Mouse (Mus musculus) ovary, postnatal 36 days (tissue): ENCODE results near the gene Acad12.
"Not testable (repeated sequence)": the region's sequence is repeated elsewhere in the genome, so short reads cannot be mapped to it uniquely, and the experiment has no call there.

ENCODE experiments used
- DNase-seq: peaks from one replicate; pipeline ENCODE4 v3.0.0; 2022; ENCODE audit warnings: low spot score, mixed read lengths

Acad12 gene

DNA sequence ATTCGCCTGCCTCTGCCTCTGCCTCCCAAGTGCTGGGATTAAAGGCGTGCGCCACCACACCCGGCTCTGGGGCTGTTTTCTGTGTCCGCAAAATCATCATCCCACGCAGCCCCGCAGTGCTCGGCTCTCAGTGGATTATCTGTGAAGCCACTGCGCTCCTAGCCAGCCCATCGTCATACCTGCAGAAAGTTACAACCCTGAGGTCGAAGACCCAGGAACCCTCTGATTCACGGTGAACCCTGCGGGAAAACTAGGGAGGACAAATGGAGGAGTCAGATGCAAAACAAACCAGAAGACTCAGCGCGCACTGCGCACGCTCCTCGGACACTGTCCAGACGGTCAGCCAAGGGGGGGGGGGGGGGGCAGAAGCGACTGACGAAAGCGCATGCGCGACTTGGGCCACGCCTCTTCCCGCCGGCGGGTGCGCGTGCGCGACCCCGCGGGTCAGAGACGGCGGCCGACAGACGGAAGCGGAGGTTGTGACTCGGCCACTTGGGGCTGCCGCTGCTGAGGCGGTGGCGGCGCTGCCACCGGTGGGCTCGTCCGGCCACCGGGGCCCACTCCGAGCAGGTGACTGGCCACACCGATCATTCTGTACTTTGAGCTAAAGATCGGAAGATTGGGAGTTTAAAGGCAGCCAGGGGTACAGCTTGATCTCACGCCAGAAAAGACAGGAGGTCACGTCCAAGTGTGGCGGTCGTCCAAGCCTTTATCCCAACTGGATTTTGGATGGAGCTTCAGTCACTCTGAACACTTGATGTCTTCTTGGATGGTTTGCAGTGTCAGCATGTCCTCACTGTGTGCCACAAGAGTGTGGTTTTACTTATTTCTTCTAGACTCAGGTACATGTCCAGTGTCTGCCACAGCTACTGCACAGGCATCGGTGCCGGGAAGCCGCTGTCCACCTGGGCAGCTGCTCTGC, at the start of gene Acad12:
Gene Acad12, minus strand, starts transcription at position 347 of the 922 bp plus-strand sequence.
- DNase-seq = peak; percentile 85

DNA sequence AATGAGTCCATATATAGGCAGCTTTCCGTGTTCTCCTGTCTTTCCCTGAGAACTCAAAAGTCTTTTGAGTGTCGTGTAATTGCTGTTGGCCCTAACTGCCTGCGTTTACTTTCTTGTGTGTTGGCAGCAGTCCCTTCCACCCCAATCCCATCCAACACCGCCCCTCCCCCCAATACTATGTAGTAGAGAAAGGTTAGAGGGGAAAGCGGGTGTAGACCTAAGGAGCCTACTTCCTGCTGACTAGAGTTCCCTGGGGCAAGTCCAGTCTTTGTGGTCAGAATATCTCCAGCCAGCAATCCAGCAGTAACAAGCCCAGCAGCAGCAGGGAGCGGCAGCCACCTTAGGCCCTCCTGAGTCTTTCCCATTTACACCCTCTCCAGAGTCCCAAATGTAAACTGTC, 49.7 kb upstream of the Acad12 start:
- no peak for DNase-seq

DNA sequence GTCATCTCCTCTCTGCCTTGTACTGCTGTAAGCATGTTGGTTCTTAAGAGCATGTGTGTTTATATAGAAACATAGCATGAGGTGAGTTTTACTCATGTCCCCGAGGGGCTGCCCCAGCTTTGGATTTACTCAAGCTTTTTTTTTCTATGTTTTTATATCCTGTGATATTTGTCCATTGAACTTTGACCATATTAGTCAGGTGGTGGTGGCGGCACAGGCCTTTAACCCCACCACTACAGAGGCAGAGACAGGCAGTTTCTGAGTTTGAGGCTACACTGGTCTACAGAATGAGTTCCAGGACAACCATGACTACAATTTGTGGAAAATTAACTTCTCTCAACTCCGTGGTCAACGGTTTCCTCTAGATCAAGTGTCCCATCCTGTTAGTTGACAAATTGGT, 48.3 kb upstream of the Acad12 start:
- DNase-seq = no peak

- DNase-seq = no peak
Observed at GRCm38 (mm10) chr5:121664971-121665370, 46.2 kb upstream of the Acad12 start.

- DNase-seq = no peak
Observed at GRCm38 (mm10) chr5:121664078-121664477, 45.3 kb upstream of the Acad12 start.

- no peak for DNase-seq
Observed at GRCm38 (mm10) chr5:121663456-121663855, 44.7 kb upstream of the Acad12 start.

DNA sequence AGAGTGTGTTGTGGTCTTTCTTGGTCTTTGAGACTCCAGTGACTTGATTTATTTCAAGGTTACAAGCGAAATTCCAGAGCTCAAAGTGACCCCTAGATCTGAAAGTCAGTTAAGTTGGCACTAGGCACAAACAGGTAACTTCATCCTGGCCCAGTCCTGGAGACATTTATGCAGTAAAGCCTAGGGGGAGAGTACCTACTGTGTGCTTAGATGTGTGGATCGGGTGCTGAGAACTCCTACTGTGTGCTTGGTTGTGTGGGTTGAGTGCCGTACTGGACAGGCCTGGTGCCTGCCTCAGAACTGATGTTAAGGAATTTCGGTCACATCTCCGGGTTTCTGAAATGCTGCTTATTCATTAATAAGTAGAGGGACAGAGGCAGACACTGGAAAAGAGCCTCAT, 42.8 kb upstream of the Acad12 start:
- no peak for DNase-seq

- no peak for DNase-seq
Observed at GRCm38 (mm10) chr5:121660897-121661254, 42.1 kb upstream of the Acad12 start.

DNA sequence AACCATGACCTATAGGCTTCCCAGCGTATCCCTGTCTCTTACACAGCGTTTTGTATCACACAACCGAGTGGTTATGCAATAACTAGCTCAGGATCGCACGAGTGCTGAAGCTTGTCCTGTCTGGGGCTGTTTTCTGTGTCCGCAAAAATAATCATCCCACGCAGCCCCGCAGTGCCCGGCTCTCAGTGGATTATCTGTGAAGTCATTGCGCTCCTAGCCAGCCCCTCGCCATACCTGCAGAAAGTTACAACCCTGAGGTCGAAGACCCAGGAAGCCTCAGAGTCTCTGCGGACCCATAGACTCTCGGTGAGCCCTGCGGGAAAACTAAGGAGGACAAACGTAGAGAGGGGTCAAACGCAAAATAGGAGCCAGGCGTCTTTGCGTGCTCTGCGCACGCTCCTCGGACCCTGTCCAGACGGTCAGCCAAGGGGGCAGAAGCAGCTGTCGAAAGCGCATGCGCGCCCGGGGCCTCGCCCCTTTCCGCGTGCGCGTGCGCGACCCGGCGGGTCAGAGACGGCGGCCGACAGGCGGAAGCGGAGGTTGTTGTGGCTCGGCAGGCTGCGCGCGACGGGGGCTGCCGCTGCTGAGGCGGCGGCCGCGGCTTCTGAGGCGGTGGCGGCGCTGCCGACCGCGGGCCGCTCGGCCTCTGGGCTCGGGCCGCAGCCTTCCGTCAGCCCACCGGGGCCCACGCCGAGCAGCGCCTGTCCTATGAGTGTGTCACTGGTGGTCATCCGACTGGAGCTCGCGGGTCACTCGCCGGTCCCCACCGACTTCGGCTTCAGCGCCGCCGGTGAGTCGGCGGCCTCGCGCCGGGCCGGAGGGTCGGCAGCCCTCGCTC, 41.5 kb upstream of the Acad12 start, which contains the start of the genes Acad10 and Brap:
Gene Acad10, minus strand, starts transcription at position 456 of the 838 bp plus-strand sequence.
Gene Brap, plus strand, starts transcription at position 505 of the 838 bp plus-strand sequence.
- DNase-seq = peak; percentile 97

- not testable (repeated sequence) for DNase-seq
Observed at GRCm38 (mm10) chr5:121657656-121658055, 38.9 kb upstream of the Acad12 start.

DNA sequence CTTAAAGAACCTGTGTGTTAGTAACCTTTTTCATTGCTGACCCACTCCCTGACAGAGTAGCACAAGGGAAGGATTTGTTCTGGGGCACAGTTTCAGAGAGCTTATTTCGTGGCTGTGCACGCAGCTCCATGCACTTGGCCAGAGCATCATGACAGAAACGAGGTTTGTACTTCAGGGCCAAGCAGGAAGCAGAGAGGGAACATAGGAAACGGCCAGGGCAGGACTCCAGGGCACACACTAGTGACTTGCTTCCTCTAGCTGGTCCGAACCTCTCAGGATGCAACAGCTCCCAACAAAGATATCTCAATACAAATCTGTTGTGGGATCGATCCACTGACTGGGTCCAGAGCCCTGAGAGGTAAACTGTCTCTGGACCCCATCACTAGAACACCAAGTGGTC, 38.1 kb upstream of the Acad12 start:
- DNase-seq = not testable (repeated sequence)

DNA sequence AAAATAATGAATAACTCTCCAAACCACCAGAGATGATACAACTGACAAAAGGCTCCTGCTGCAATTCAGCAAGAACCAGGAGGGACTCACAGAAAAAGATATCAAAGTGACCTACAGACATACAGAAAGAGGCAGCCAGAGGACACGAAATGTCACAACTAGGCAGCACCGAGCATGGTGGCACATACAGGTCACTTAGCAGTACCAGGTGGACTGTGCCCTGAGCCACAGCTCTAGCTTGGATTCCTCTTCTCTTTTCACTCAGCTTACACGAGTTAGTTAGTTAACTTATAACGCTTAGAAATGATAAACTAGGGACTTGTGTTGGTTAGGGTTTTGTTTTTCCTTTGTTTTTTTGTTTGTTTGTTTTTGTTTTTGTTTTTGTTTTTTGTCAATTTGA, 35.8 kb upstream of the Acad12 start:
- DNase-seq = no peak

DNA sequence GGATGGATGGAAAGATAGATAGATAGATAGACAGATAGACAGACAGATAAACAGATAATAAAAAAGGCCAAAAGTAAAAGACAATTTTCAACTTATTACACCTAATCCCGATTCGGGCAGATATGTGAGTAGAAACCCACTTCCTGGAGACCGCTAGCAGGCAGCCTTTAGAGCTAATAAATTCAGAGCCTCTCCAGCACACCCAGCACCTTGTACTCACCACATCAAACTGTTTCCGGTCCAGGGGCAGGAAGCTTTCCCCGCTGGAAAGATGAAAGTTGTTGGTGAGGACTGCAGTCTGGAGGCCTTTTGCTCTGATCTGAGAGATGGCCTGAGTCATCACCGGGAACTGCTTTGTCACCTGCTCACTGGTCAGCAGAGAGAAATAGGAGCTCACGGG, 30.4 kb upstream of the Acad12 start:
- no peak for DNase-seq

- DNase-seq = no peak
Observed at GRCm38 (mm10) chr5:121639601-121640000, 20.9 kb upstream of the Acad12 start.

GRCm38 (mm10) chr5:121637296-121637695, 18.6 kb upstream of the Acad12 start:
- DNase-seq = no peak

DNA sequence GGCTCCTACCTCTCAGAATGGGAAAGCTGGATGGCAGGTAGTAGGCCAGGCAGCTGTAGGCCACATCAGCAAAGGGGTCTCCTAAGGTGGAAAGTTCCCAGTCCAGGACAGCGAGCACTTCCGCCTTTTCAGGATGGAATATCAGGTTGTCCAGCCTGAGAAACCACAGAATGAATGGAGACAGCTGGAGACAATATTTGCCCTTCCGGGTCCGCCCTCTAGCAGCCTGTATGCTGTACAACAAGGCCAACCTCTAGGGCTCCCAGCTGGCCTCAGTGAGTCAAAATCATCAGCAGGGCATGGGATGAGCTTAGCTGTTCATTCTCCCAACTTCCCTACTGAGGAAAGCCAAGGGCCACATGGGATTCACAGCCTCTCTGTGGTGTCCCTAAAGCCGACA, 15.9 kb upstream of the Acad12 start:
- no peak for DNase-seq

DNA sequence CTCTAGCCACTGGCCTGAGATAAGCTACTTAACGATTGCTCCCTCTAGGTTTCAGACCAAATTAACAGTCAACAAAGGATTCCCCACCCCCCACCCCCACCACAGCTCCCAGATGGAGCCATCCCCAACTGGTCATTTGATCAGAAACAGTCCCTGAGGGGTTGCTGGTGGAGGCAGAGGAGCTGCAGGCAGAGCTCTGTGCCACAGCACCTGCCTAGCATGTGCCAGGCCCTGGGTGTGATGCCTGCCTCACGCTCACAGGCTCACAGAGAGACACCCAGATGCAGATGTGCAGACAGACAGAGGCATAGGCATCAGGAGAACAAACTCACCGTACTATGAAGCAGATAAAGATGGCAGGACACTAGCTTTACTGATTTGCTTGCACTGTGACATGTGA, 14.1 kb upstream of the Acad12 start:
- no peak for DNase-seq

- not testable (repeated sequence) for DNase-seq
Observed at GRCm38 (mm10) chr5:121631106-121631647, 12.4 kb upstream of the Acad12 start.

DNA sequence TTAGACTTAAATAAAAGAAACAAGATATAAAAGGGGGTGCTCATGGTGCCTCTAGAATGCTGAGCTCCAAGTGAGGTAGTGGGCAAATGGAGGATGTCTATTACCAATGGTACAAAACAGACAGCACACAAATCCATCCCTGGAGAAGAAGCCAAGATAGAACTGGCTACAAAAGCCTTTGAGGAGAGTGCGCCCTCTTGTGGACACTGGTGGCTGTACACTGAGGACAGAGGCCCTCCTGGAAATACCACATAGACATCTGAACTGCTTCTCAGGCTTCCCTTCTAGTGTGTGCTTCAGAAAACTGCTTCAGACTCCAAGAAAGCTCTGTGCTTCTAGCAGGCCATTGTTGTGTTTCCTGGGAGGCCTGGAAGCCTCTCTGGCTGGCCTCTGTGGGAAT, 9.1 kb upstream of the Acad12 start:
- peak; percentile 68 for DNase-seq

GRCm38 (mm10) chr5:121623241-121623640, 4.5 kb upstream of the Acad12 start:
- no peak for DNase-seq

DNA sequence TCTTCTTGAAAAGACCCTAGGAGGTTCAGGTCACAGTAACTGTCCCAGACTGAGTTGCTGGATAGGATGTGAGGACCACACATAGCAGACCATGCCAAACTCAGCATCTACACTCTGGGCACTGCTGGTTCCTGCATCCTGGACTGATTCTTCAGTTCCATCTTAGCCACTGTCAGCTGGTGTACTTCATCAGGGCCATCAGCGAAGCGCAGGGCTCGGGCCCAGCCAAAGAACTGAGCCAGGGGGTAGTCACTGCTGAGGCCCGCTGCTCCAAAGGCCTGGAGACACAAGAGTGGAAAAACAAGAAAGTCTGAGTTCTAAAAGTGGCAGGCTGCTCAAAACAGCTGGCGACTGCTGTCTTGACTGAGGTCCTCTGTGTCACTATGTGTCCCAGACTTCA, 2.4 kb upstream of the Acad12 start:
- DNase-seq = no peak

DNA sequence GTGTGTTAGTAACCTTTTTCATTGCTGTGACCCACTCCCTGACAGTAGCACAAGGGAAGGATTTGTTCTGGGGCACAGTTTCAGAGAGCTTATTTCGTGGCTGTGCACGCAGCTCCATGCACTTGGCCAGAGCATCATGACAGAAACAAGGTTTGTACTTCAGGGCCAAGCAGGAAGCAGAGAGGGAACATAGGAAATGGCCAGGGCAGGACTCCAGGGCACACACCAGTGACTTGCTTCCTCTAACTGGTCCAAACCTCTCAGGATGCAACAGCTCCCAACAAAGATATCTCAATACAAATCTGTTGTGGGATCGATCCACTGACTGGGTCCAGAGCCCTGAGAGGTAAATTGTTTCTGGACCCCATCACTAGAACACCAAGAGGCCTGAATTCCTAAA, 3.8 kb downstream of the Acad12 start:
- not testable (repeated sequence) for DNase-seq

DNA sequence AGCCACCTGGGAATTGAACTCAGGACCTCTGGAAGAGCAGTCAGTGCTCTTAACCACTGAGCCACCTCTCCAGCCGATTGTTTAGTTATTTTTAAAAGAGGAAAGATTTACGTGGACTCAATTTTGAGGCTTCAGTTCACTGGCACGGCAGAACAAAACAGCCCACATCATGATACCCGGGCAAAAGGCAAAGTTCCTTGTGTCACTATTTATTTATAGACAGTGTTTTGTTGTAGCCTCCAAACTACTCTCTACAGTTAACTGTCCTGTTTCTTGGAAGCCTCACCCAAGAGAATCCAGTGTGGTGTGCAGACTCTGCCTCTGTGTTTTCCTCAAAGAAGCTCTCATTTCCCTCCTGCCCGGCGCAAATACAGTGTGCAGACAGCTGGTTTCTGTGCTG, 6.7 kb downstream of the Acad12 start:
- DNase-seq = no peak
